Mouse (Mus musculus) kidney, adult 9 months (tissue): ENCODE measurements at regions not wholly inside any gene's neighbourhood (a gene's known extent, or its start where the extent isn't known, plus 50 kb on each side); places are given as distances from the start of the nearest gene placed in this dataset.
A peak's percentile ranks its signal among the peaks of the same experiment; 100 is the strongest.

ENCODE experiments used
- DNase-seq: peaks from one replicate; pipeline ENCODE4 v3.0.0; 2022

GRCm38 (mm10) chr12:27786716-27787291 lies 444.4 kb upstream of the Sox11 start:
- DNase-seq: no peak

- no peak for DNase-seq
Observed at GRCm38 (mm10) chr12:27780801-27781200, 438.4 kb upstream of the Sox11 start.

GRCm38 (mm10) chr12:27765948-27766347 lies 423.6 kb upstream of the Sox11 start:
- DNase-seq: no peak

- DNase-seq: no peak
Observed at GRCm38 (mm10) chr12:27759016-27759415, 416.6 kb upstream of the Sox11 start.

- no peak for DNase-seq
Observed at GRCm38 (mm10) chr12:27757641-27758040, 415.3 kb upstream of the Sox11 start.

GRCm38 (mm10) chr12:27724619-27725200 lies 382.3 kb upstream of the Sox11 start:
- no peak for DNase-seq

- DNase-seq: no peak
Observed at GRCm38 (mm10) chr12:27680459-27680858, 338.1 kb upstream of the Sox11 start.

GRCm38 (mm10) chr12:27673404-27673803 lies 331.0 kb upstream of the Sox11 start:
- no peak for DNase-seq

GRCm38 (mm10) chr12:27670650-27671084 lies 328.3 kb upstream of the Sox11 start:
- no peak for DNase-seq

GRCm38 (mm10) chr12:27670190-27670589 lies 327.8 kb upstream of the Sox11 start:
- DNase-seq: no peak

GRCm38 (mm10) chr12:27669542-27669941 lies 327.2 kb upstream of the Sox11 start:
- DNase-seq: no peak

- no peak for DNase-seq
Observed at GRCm38 (mm10) chr12:27666456-27666855, 324.1 kb upstream of the Sox11 start.

- DNase-seq: no peak
Observed at GRCm38 (mm10) chr12:27663126-27663525, 320.8 kb upstream of the Sox11 start.

- no peak for DNase-seq
Observed at GRCm38 (mm10) chr12:27662723-27663122, 320.3 kb upstream of the Sox11 start.

GRCm38 (mm10) chr12:27657536-27657935 lies 315.2 kb upstream of the Sox11 start:
- DNase-seq: peak; percentile 4

- no peak for DNase-seq
Observed at GRCm38 (mm10) chr12:27653541-27653940, 311.2 kb upstream of the Sox11 start.

GRCm38 (mm10) chr12:27648602-27649001 lies 306.2 kb upstream of the Sox11 start:
- DNase-seq: no peak

- no peak for DNase-seq
Observed at GRCm38 (mm10) chr12:27646497-27647307, 304.3 kb upstream of the Sox11 start.

GRCm38 (mm10) chr12:27619616-27620015 lies 277.2 kb upstream of the Sox11 start:
- DNase-seq: no peak

GRCm38 (mm10) chr12:27604061-27604679 lies 261.8 kb upstream of the Sox11 start:
- no peak for DNase-seq

- peak; percentile 53 for DNase-seq
Observed at GRCm38 (mm10) chr12:27599149-27599548, 256.8 kb upstream of the Sox11 start.

- DNase-seq: no peak
Observed at GRCm38 (mm10) chr12:27597878-27598277, 255.5 kb upstream of the Sox11 start.

GRCm38 (mm10) chr12:27597322-27597721 lies 254.9 kb upstream of the Sox11 start:
- DNase-seq: no peak

GRCm38 (mm10) chr12:27595576-27595975 lies 253.2 kb upstream of the Sox11 start:
- no peak for DNase-seq
